Mouse (Mus musculus) Patski (cell line): ENCODE data around the gene Spaca6. TPM values are rescaled to one million over a fixed set of nuclear protein-coding genes. Genes with fewer than 3 reads are reported as not detected.

ENCODE experiments used
- ATAC-seq: fragments of 100-300 bp; one replicate; pipeline ENCODE4 v1.8.0; 2021
- CTCF ChIA-PET: fragments of 350-600 bp; sonication (Branson Sonifier 250); formaldehyde crosslinking; loops from one replicate; lab custom pipeline; 2022; ENCODE audit warnings: inconsistent platforms; lab: Charles Lee
- POLR2A ChIA-PET: fragments of 350-600 bp; sonication (Branson Sonifier 250); formaldehyde crosslinking; loops from one replicate; lab custom pipeline; 2022; ENCODE audit warnings: antibody characterized with exemption, inconsistent platforms; lab: Charles Lee
- DNase-seq: peaks from one replicate; pipeline ENCODE4 v3.0.0-alpha.2; 2011; ENCODE audit warnings: low read depth, low spot score
- H3K27me3 ChIP-seq: fragments of 371-371 bp; one replicate; pipeline ENCODE4 v1.5.1; 2021
- CTCF ChIP-seq: fragments of 100-300 bp; IDR thresholded peaks from one replicate; pipeline ENCODE4 v1.5.1; 2021
- in situ Hi-C: fragments of 300-500 bp; cut with MboI; formaldehyde crosslinking; loops from 3 replicates; pipeline ENCODE4 v1.11.1; 2018; ENCODE audit warnings: low pct_unique_long_range_greater_than_20kb, mixed read lengths
- polyA plus RNA-seq: library from polyadenylated mRNA; unstranded; gene quantifications from one replicate; pipeline ENCODE4 v1.2.3, GENCODE M21; 2021

Gene Spaca6
- 34.8 TPM for polyA plus RNA-seq

DNA sequence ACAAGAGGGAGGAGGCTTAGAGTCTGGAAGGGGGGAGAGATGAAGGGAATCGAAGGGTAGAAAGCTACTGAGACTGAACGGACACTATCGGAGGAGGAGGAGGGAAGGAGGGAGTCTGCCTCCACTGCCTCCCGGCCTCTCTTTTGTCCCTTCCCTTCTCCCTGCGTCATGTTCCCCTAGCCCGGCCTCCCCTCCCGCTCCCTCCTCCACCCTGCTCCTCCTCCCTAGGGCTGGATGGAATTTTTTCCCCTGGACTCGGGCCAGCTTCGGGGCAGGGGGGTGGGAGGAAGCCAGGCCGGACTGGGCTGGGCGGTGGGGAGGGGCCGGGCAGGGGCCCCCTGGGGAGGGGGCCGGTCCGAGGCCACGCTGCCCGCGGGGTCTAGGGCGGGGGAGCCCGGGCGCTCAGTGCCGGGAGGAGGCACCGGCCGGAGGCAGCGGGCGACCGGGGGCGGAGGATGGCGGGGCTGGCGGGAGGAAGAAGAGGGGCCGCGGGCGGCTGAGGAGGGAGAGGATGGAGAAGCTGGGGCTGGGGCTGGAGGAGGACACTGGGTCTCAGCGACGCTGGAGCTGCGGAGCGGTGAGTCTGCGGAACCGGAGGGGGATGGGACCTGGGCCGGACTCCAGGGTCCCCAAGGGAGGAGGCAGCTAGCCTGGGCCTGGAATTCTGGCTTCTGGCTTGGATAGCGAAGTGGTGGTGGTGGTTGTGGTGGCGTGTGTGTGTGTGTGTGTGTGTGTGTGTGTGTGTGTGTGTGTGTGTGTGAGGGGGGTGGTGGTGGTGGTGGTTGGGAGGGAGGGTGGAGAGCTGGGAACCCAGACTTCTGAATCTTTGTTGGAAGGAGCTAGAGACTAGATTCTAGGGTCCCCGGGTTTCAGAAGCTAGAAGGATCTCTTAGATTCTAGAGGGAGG is at the start of gene Spaca6:
Gene Spaca6, plus strand, starts transcription at position 408 of the 907 bp plus-strand sequence.
- POLR2A ChIA-PET = interaction anchor here (0.5 to 4.0 kb wide), 5 partner anchors 11 to 1750 kb away, joined by 3 to 32 read pairs (median 3); no protein-coding TSS in a partner anchor
- no peaks in the 10 kb centered on the region for H3K27me3 ChIP-seq
- no peak for TF ChIP-seq CTCF
- in situ Hi-C loops = no loop called here
- CTCF ChIA-PET = interaction anchor here (0.8 to 1.5 kb wide), 7 partner anchors 11 to 60 kb away, joined by 3 to 7 read pairs (median 3); no protein-coding TSS in a partner anchor
- ATAC-seq (peak; percentile 73), DNase-seq (no peak)

DNA sequence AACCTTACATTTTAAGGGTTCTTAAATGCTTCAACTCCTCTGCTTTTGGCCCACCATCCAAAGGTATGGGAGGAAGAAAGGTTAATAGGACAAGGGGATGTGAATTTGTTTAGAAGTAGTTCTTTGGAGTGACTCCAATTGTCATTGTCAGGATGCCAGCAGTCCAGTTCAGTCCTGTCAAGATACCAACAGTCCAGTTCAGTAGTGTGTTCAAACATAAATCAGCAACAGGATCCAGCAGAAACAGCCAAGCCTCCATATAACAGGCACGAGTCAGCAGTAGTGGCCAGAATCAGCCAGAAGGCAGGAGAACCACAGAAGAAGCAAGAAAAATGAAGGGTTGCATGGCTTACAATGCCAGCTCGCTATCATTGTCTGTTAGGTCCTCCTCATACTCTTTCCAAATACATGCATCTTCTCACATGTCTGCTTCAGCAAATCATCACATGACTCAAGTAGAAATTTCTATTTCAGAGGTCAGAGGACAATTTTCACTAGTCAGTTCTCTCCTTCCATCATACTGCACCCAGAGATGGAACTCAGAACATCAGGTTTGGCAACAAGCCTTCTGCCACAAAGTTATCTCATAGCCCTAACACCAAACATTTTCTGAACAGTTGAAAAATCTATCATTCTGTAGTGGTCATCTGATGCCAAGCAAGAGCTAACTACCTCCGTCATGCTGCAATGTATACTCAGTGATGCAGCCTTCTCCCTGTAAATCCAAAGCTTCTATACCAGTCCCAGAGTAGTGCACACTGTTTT is 35.9 kb upstream of the Spaca6 start:
- DNase-seq (no peak), ATAC-seq (peak; percentile 50)
- POLR2A ChIA-PET = interaction anchor here (1.7 to 2.2 kb wide), 2 partner anchors 35 to 39 kb away, joined by 3 to 7 read pairs; partner anchors contain the start of gene Spaca6
- no peaks in the 10 kb centered on the region for H3K27me3 ChIP-seq
- CTCF ChIA-PET = interaction anchor here (1.0 to 1.6 kb wide), 3 partner anchors 36 to 47 kb away, joined by 3 to 7 read pairs (median 5); partner anchors contain the start of gene Spaca6
- no peak for TF ChIP-seq CTCF
- in situ Hi-C loops = no loop called here

DNA sequence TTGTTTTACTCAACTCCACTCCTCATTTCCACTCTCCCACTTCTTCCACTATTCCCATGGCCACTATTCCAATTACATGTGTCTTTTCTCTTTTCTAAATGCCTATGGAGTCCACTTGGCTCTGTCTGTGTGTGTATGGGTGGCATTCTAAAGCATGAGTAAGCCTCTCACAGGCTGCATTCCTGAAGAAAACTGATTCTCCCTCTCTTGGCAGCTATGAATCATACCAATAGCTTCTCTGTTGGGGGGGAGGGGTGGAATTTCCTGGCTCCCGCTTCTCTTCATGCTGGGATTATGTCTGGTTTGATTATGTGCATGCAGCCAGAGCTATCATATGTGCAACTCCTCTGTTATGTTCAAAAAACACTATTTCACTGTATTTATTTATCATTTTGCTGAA is 34.4 kb upstream of the Spaca6 start:
- CTCF ChIA-PET = interaction anchor here (1.6 kb wide), 1 partner anchor 40 kb away, joined by 5 read pairs; no protein-coding TSS in a partner anchor
- no peak for TF ChIP-seq CTCF
- H3K27me3 ChIP-seq = no peaks in the 10 kb centered on the region
- in situ Hi-C loops = no loop called here
- POLR2A ChIA-PET = interaction anchor here (2.2 kb wide), 1 partner anchor 34 kb away, joined by 7 read pairs; the partner anchor contains the start of gene Spaca6
- peak; percentile 61 for DNase-seq
- peak; percentile 97 for ATAC-seq

DNA sequence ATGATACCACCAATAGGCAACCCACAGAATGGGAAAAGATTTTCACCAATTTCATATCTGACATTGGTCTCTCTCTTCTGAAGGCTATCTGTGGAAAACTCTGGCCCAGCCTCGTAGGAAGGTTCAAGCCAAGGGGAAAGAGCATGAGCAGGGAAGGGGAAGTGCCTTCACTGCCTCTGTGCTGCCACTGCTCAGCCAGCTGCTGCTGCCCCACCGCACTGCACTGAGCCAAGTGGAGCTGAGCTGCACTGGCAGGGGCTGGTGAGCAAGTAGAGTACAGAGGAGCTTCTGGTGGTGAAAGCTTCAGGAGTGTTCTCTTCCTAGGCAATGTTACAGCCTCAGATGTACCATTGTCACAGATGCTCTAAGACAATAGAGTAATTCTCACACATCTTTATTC is 31.4 kb upstream of the Spaca6 start:
- in situ Hi-C loops = no loop called here
- CTCF ChIA-PET = interaction anchor here (1.1 kb wide), 1 partner anchor 16 kb away, joined by 5 read pairs; no protein-coding TSS in a partner anchor
- TF ChIP-seq CTCF = no peak
- ATAC-seq = no peak
- POLR2A ChIA-PET = interaction anchor here (1.0 kb wide), 1 partner anchor 31 kb away, joined by 3 read pairs; no protein-coding TSS in a partner anchor
- no peaks in the 10 kb centered on the region for H3K27me3 ChIP-seq
- no peak for DNase-seq

DNA sequence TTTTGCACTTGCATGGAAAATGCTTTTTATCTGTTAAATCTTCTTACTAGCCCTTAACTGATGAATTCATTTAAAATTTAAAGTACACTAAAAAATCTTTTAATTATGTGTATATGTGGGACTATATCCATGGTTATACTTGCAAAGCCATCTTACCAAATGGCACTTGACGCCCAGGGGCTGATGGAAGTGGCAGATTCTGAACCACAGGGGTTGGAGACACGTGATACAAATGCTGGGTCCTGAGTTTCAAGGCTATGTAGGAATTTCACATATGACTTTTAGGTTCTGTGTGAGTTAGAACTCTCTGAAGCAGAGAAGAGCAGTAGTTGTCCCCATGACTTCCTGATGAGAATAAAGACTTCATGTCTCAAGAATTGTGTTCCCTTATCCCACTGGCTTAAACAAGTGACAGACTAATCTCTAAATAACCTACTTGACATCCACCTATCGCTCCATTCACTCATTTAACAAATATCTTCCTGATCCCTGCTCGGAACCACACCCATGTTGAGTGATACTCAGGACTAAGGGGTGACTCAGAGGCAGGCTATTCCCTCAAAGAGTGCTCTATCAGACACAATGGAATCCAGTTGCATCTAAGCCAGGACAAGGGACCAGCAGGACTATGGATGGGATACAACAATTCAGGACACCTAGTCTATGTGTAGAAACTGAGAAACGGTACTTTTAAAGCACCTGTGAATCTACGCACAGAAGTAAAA is 3.2 kb upstream of the Spaca6 start:
- ATAC-seq = no peak
- CTCF ChIA-PET = no interaction called here
- H3K27me3 ChIP-seq = no peaks in the 10 kb centered on the region
- no peak for DNase-seq
- in situ Hi-C loops = loop anchor here (5.0 kb wide), 1 partner anchor 36 kb away; no protein-coding TSS in a partner anchor
- POLR2A ChIA-PET = no interaction called here
- no peak for TF ChIP-seq CTCF

DNA sequence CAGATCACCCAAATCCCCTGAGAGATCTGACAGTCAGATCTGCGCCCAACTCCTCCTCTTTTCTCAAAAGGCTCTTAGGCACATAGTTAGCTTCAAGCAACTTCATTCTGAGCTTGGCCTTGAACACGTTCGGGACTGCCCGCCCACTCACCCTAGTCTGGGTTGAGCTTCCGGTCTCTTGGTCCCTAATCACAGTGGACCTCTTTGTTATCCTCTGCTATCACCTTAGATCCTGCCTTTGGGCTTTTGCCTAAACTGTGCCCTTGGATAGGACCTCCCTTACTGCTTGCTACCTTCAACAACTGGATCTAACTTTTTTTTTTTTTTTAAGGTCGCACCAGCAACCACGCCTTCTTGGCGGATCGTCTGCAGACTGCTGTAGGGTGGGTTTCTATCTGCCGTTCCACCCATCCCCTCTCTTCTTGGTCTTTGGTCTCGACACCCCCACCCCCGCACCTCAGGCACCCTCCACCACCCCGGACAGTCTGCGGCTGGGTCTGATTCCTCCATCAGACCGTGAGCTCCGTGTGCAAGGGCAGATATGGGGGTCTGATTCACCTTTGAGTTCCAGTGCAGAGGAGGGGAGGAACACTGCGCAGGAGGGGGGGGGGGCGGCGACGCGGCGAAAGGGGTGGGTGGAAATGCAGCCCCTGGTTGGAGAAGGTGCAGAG is 902 bp upstream of the Spaca6 start:
- ATAC-seq (peak; percentile 21), DNase-seq (no peak)
- in situ Hi-C loops = no loop called here
- ChIA-PET CTCF (interaction anchor here (0.7 to 1.4 kb wide), 4 partner anchors 15 to 55 kb away, joined by 3 to 4 read pairs (median 3); no protein-coding TSS in a partner anchor), POLR2A (interaction anchor here (0.5 to 4.0 kb wide), 4 partner anchors 12 to 1749 kb away, joined by 3 to 32 read pairs (median 5); no protein-coding TSS in a partner anchor)
- H3K27me3 ChIP-seq = no peaks in the 10 kb centered on the region
- no peak for TF ChIP-seq CTCF

DNA sequence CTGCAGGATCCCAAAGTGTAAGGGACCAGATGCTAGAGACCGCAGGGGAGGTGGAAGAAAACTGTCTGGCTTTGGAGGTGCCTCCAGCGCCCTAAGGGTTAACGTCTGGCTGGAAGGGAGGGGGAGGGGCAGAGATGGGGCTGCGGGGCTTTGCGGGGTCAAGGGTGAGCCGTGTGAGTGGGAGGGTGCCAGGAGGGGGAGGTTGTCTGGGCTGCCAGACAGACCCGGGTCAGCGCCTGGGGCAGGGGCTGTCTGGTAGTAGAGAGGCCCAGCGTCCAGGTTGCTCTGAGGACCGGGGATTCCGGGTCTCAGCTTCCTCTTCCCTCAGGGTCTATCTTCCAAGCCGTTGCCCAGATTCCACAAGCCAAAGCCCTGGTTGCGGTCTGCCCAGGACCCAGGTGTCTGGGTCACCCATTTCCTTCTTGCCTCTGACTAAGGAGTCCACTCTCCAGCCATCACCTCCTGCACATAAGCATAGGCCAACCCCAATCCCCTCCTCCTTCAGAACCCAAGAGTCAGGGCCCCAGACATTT is 766 bp downstream of the Spaca6 start:
- POLR2A ChIA-PET = interaction anchor here (0.7 to 4.0 kb wide), 3 partner anchors 11 to 59 kb away, joined by 3 to 32 read pairs (median 7); no protein-coding TSS in a partner anchor

DNA sequence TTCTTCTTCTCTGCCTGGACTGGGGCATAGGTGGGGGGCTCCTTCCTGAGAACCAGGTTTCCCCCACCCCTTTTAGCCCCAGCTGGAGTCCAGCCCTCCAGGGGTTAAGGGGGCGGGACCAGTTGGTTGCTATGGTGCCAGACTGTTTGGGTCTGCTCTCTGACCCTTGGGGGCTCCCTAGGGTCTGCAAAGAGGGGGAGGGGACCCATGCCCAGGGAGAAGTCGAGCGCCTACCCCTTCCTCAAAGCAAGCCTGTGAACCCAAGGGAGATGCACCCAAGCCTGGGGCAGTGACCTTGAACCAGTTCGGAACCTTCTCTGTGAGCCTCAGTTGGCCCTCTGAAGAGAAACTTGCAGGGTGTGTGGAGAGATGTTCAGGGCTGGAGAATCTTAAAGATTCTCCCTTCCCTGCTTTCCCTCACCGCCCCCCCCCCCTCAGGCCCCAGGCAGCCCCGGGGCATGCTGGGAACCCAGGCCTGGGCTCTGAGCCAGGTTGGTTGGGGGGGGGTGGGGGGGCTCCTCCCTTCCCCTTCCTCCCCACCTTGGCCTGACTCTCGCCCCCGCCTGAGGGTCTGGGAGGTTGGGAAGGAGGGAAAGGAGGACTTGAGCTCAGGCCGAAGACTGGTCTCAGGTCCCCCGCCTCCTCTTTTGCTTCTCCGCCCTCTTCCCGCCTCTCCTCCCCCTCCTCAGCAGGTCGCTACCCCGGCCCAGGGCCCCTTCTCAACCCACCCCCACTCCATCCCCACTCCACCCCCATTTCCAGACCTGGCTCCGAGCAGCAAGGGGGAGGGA is 1.4 kb downstream of the Spaca6 start:
- ATAC-seq = peak; percentile 25
- no peak for TF ChIP-seq CTCF

More for the DNA sequence above, 766 bp downstream of the Spaca6 start:
- DNase-seq (no peak), ATAC-seq (peak; percentile 9)
- in situ Hi-C loops = no loop called here
- CTCF ChIA-PET = interaction anchor here (0.8 to 1.5 kb wide), 4 partner anchors 10 to 61 kb away, joined by 3 to 7 read pairs (median 3); no protein-coding TSS in a partner anchor
- no peaks in the 10 kb centered on the region for H3K27me3 ChIP-seq
- TF ChIP-seq CTCF = no peak

More for the DNA sequence above, 1.4 kb downstream of the Spaca6 start:
- H3K27me3 ChIP-seq = no peaks in the 10 kb centered on the region
- in situ Hi-C loops = no loop called here
- DNase-seq = no peak
- ChIA-PET POLR2A (interaction anchor here (4.0 kb wide), 1 partner anchor 10 kb away, joined by 32 read pairs; no protein-coding TSS in a partner anchor), CTCF (interaction anchor here (0.9 to 1.2 kb wide), 4 partner anchors 10 to 62 kb away, joined by 3 to 5 read pairs (median 3); no protein-coding TSS in a partner anchor)
